Mouse (Mus musculus): ENCODE measurements around the gene Gm10665. TPM values are rescaled to one million over a fixed set of nuclear protein-coding genes. Genes with fewer than 3 reads are reported as not detected.
"Not testable (repeated sequence)": the region's sequence is repeated elsewhere in the genome, so short reads cannot be mapped to it uniquely, and the experiment has no call there.

Gene Gm10665
- not detected in 2 replicates for polyA plus RNA-seq (2014; fragmentation: Nextera tagmentation; extraction: Ambion mirVana)

DNA sequence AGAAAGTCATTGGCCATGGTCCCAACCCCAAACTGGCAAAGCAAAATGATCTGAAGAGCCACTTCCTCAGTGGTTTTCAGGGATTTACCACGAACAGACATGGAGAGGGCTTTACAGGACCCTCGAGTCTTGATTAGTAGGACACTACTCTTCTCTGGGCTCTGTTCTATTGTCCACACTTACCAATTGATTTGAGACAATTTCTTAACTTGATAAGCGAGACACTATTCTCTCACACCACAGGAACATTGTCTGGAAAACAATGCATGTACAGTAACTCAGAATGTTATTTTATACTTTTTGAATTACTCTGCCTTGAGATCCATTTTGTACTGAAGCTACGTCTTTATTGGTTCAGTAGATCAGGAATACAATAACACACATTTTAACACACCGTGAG is at the start of gene Gm10665:
Gene Gm10665, minus strand, starts transcription at position 101 of the 400 bp plus-strand sequence.
- not testable (repeated sequence) for H3K4me2 ChIP-seq (ENCODE audit: low read depth, low read length); H3K9me3 ChIP-seq (ENCODE audit: control insufficient read depth, low read length); ATAC-seq (ENCODE audit: low read depth); H3K4me1 ChIP-seq (ENCODE audit: control insufficient read depth, insufficient read depth, low read length); DNase-seq (ENCODE audit: low spot score); H3K27me3 ChIP-seq (replicated peaks; ENCODE audit: control insufficient read depth, insufficient read depth, low read length); H3K4me3 ChIP-seq (ENCODE audit: low read depth, low read length); H3K9ac ChIP-seq (ENCODE audit: low read depth, low read length); H3K27ac ChIP-seq (replicated peaks; ENCODE audit: low read depth, low read length); H3K36me3 ChIP-seq (ENCODE audit: control insufficient read depth, insufficient read depth, low read length)
- no CpG with 5 or more reads among the region's 5 CpGs for WGBS

- not testable (repeated sequence) for ATAC-seq (ENCODE audit: low read depth); H3K4me1 ChIP-seq (ENCODE audit: control insufficient read depth, insufficient read depth, low read length); H3K4me2 ChIP-seq (ENCODE audit: low read depth, low read length); H3K36me3 ChIP-seq (ENCODE audit: control insufficient read depth, insufficient read depth, low read length); H3K27ac ChIP-seq (replicated peaks; ENCODE audit: low read depth, low read length); DNase-seq (ENCODE audit: low spot score); H3K4me3 ChIP-seq (ENCODE audit: low read depth, low read length); H3K9ac ChIP-seq (ENCODE audit: low read depth, low read length); H3K27me3 ChIP-seq (replicated peaks; ENCODE audit: control insufficient read depth, insufficient read depth, low read length); H3K9me3 ChIP-seq (ENCODE audit: control insufficient read depth, low read length)
- 16% methylated on average over 1 of the region's 3 CpGs for WGBS
Observed at GRCm38 (mm10) chr7:22499578-22499977, 35.7 kb upstream of the Gm10665 start, which contains the start of gene Vmn1r151. Gene Vmn1r151, minus strand, starts transcription at chr7:22499678.

DNA sequence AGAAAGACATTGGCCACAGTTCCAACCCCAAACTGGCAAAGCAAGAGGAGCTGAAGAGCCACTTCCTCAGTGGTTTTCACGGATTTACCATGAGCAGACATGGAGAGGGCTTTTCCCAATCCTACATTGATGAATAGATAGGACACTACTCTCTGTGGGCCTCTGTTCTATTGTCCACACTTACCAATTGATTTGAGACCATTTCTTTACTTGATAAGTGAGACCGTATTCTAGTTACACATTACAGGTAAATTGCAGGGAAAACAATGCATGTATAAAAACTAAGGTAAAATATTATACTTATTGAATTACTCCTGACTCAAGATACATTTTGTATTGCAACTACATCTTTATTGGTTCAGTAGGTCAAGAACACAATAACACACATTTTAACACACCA is 25.7 kb downstream of the Gm10665 start, which contains the start of gene Vmn1r149:
Gene Vmn1r149, minus strand, starts transcription at position 101 of the 400 bp plus-strand sequence.
- not testable (repeated sequence) for H3K27ac ChIP-seq (replicated peaks; ENCODE audit: low read depth, low read length); H3K4me3 ChIP-seq (ENCODE audit: low read depth, low read length); H3K4me1 ChIP-seq (ENCODE audit: control insufficient read depth, insufficient read depth, low read length); H3K9me3 ChIP-seq (ENCODE audit: control insufficient read depth, low read length); ATAC-seq (ENCODE audit: low read depth); H3K36me3 ChIP-seq (ENCODE audit: control insufficient read depth, insufficient read depth, low read length); DNase-seq (ENCODE audit: low spot score); H3K4me2 ChIP-seq (ENCODE audit: low read depth, low read length); H3K27me3 ChIP-seq (replicated peaks; ENCODE audit: control insufficient read depth, insufficient read depth, low read length); H3K9ac ChIP-seq (ENCODE audit: low read depth, low read length)
- no CpG with 5 or more reads among the region's 2 CpGs for WGBS

DNA sequence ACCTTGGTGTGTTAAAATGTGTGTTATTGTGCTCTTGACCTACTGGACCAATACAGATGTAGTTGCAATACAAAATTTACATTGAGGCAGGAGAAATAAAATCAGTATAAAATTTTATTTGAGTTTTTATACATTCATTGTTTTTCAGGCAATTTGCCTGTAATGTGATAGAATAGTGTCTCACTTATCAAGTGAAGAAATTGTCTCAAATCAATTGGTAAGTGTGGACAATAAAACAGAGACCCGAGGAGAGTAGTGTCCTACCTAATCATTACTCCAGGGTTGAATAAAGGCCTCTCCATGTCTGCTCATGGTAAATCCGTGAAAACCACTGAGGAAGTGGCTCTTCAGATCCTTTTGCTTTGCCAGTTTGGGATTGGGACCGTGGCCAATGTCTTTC is 50.6 kb downstream of the Gm10665 start, which contains the start of gene Vmn1r148:
Gene Vmn1r148, plus strand, starts transcription at position 301 of the 400 bp plus-strand sequence.
- no CpG with 5 or more reads among the region's 3 CpGs for WGBS
- not testable (repeated sequence) for H3K27ac ChIP-seq (replicated peaks; ENCODE audit: low read depth, low read length); H3K27me3 ChIP-seq (replicated peaks; ENCODE audit: control insufficient read depth, insufficient read depth, low read length); H3K4me2 ChIP-seq (ENCODE audit: low read depth, low read length); H3K4me3 ChIP-seq (ENCODE audit: low read depth, low read length); H3K9ac ChIP-seq (ENCODE audit: low read depth, low read length); H3K36me3 ChIP-seq (ENCODE audit: control insufficient read depth, insufficient read depth, low read length); H3K9me3 ChIP-seq (ENCODE audit: control insufficient read depth, low read length); DNase-seq (ENCODE audit: low spot score); ATAC-seq (ENCODE audit: low read depth); H3K4me1 ChIP-seq (ENCODE audit: control insufficient read depth, insufficient read depth, low read length)

Other genes with a start within 250 kb of the Gm10665 start
- not detected in 2 replicates for gene Gm8453, start 234.6 kb downstream of the Gm10665 start, polyA plus RNA-seq (2014; fragmentation: Nextera tagmentation; extraction: Ambion mirVana)
- gene Gm4187, start 134.4 kb downstream of the Gm10665 start, polyA plus RNA-seq (2014; fragmentation: Nextera tagmentation; extraction: Ambion mirVana): not detected in 2 replicates
- not detected in 2 replicates for gene Gm8660, start 93.0 kb downstream of the Gm10665 start, polyA plus RNA-seq (2014; fragmentation: Nextera tagmentation; extraction: Ambion mirVana)
- not detected in 2 replicates for gene Vmn1r148, start 50.5 kb downstream of the Gm10665 start, polyA plus RNA-seq (2014; fragmentation: Nextera tagmentation; extraction: Ambion mirVana)
- gene Vmn1r149, start 25.8 kb downstream of the Gm10665 start, polyA plus RNA-seq (2014; fragmentation: Nextera tagmentation; extraction: Ambion mirVana): not detected in 2 replicates
- not detected in 2 replicates for gene Vmn1r151, start 35.6 kb upstream of the Gm10665 start, polyA plus RNA-seq (2014; fragmentation: Nextera tagmentation; extraction: Ambion mirVana)
- gene Vmn1r152, start 58.9 kb upstream of the Gm10665 start, polyA plus RNA-seq (2014; fragmentation: Nextera tagmentation; extraction: Ambion mirVana): not detected in 2 replicates
- not detected in 2 replicates for gene Gm8677, start 70.8 kb upstream of the Gm10665 start, polyA plus RNA-seq (2014; fragmentation: Nextera tagmentation; extraction: Ambion mirVana)
- gene Gm4201, start 101.3 kb upstream of the Gm10665 start, polyA plus RNA-seq (2014; fragmentation: Nextera tagmentation; extraction: Ambion mirVana): not detected in 2 replicates
- gene Gm4565, start 124.1 kb upstream of the Gm10665 start, polyA plus RNA-seq (2014; fragmentation: Nextera tagmentation; extraction: Ambion mirVana): not detected in 2 replicates
- gene Vmn1r155, start 193.9 kb upstream of the Gm10665 start, polyA plus RNA-seq (2014; fragmentation: Nextera tagmentation; extraction: Ambion mirVana): not detected in 2 replicates
- gene Gm8693, start 228.2 kb upstream of the Gm10665 start, polyA plus RNA-seq (2014; fragmentation: Nextera tagmentation; extraction: Ambion mirVana): not detected in 2 replicates